Mouse (Mus musculus): ENCODE results near the gene Olfr187. TPM values are rescaled to one million over a fixed set of nuclear protein-coding genes. Genes with fewer than 3 reads are reported as not detected.
"Not testable (repeated sequence)": the region's sequence is repeated elsewhere in the genome, so short reads cannot be mapped to it uniquely, and the experiment has no call there.

Olfr187 gene
- not detected in 2 replicates for polyA plus RNA-seq (2014; fragmentation: Nextera tagmentation; extraction: Ambion mirVana)

- 88% methylated on average over 7 of the region's 7 CpGs for WGBS
- DNase-seq (ENCODE audit: low spot score), result no peak
- Histone ChIP-seq H3K9ac (ENCODE audit: low read length) (no peak within 1 kb of the TSS), H3K27me3 (replicated peaks; ENCODE audit: control insufficient read depth, insufficient read depth, low read length) (no peaks in the 10 kb centered on the region), H3K9me3 (replicated peaks; ENCODE audit: control insufficient read depth, low read length) (no peaks in the 10 kb centered on the region), H3K4me2 (ENCODE audit: low read length) (no peak within 1 kb of the TSS), H3K4me3 (ENCODE audit: low read depth, low read length) (no peak within 1 kb of the TSS), H3K27ac (ENCODE audit: low read depth, low read length) (no peak within 1 kb of the TSS), H3K36me3 (ENCODE audit: control insufficient read depth, insufficient read depth, low read length) (no peaks in the 10 kb centered on the region), H3K4me1 (ENCODE audit: control insufficient read depth, insufficient read depth, low read length) (no peaks in the 10 kb centered on the region)
- no peak for ATAC-seq
Measured at GRCm38 (mm10) chr16:59039710-59040109, at the start of gene Olfr187. Gene Olfr187 (minus strand): TSS chr16:59039767.

DNA sequence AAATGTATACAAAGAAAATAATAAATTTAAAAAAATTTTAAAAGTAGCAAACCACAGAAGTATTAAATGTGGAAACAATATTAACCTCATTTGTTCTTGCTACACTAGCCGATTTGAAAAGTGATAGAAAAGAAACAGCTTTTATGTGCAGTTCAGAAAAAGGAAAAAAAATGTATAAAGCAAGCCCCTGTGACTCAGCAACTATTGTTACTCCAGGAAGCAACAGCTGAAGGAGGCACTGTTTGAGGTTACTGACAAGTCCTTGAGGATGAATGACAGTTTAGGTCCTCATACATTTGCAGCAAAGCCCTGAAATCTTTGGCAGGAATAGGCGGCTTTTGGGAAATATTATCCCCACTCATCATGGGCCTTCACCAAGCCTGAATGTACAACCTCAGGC, 41.5 kb upstream of the Olfr187 start:
- H3K9me3 ChIP-seq (replicated peaks; ENCODE audit: control insufficient read depth, low read length), result not testable (repeated sequence)

DNA sequence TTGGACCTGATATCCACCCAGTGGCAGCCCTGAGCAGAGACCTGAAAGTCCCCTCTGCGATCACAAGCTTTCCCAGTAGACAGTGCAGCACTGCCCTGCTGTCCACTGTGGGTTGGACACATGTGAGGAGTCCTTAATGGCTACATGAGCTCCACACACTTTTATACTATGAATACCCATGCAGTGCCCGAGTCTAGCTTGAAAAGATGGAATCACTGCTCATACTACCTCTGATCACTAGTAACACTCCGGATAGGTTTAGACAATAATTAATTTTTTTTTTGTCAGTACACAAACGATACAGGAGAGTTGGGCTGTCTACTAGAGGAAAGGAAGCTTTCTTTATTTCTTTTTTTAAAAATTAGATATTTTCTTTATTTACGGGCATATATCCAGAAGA, 38.3 kb upstream of the Olfr187 start, which contains the start of gene Olfr190:
Olfr190 (minus strand) TSS at position 101 of the 400 bp plus-strand sequence.
- H3K4me2 ChIP-seq (ENCODE audit: low read length), result no peak within 1 kb of the TSS
- H3K4me1 ChIP-seq (ENCODE audit: control insufficient read depth, insufficient read depth, low read length), result no peaks in the 10 kb centered on the region
- ATAC-seq (no peak), DNase-seq (ENCODE audit: low spot score) (no peak)
- H3K27me3 ChIP-seq (replicated peaks; ENCODE audit: control insufficient read depth, insufficient read depth, low read length), result no peaks in the 10 kb centered on the region
- H3K9ac ChIP-seq (ENCODE audit: low read length), result no peak within 1 kb of the TSS
- no peaks in the 10 kb centered on the region for H3K9me3 ChIP-seq (replicated peaks; ENCODE audit: control insufficient read depth, low read length)
- H3K4me3 ChIP-seq (ENCODE audit: low read depth, low read length), result no peak within 1 kb of the TSS
- no peaks in the 10 kb centered on the region for H3K36me3 ChIP-seq (ENCODE audit: control insufficient read depth, insufficient read depth, low read length)
- no peak within 1 kb of the TSS for H3K27ac ChIP-seq (ENCODE audit: low read depth, low read length)
- 91% methylated on average over 5 of the region's 5 CpGs for WGBS

More for the DNA sequence above, 41.5 kb upstream of the Olfr187 start:
- H3K9ac ChIP-seq (ENCODE audit: low read length); H3K27me3 ChIP-seq (replicated peaks; ENCODE audit: control insufficient read depth, insufficient read depth, low read length); H3K27ac ChIP-seq (ENCODE audit: low read depth, low read length); ATAC-seq; H3K4me3 ChIP-seq (ENCODE audit: low read depth, low read length); H3K36me3 ChIP-seq (ENCODE audit: control insufficient read depth, insufficient read depth, low read length); H3K4me2 ChIP-seq (ENCODE audit: low read length); DNase-seq (ENCODE audit: low spot score); H3K4me1 ChIP-seq (ENCODE audit: control insufficient read depth, insufficient read depth, low read length): not testable (repeated sequence)
- WGBS, result 87% methylated on average over 2 of the region's 2 CpGs

DNA sequence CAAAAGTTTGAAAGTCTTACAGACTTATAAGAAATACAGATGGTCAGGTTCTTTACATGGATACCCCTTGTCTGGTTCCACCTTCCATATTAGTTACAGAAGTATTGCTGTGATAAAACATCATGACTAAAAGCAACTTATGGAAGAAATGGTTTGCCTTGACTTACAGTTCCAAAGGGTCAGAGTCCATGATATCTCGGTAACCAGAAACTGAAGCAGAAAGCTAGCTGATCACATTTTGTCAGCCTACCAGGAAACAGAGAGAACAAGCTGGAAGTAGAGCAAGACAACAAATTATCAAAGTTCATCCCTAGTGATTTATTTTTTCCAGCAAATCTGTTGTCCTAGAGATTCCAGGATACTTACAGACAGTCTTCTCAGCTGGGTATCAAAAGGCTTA, 34.0 kb upstream of the Olfr187 start:
- no peaks in the 10 kb centered on the region for H3K9me3 ChIP-seq (replicated peaks; ENCODE audit: control insufficient read depth, low read length)
- H3K36me3 ChIP-seq (ENCODE audit: control insufficient read depth, insufficient read depth, low read length), result no peaks in the 10 kb centered on the region
- 94% methylated on average over 1 of the region's 1 CpGs for WGBS
- H3K27ac ChIP-seq (ENCODE audit: low read depth, low read length), result no peak overlapping the region
- no peaks in the 10 kb centered on the region for H3K27me3 ChIP-seq (replicated peaks; ENCODE audit: control insufficient read depth, insufficient read depth, low read length)
- DNase-seq (ENCODE audit: low spot score), result no peak
- no peak for ATAC-seq
- no peak overlapping the region for H3K4me3 ChIP-seq (ENCODE audit: low read depth, low read length)
- no peaks in the 10 kb centered on the region for H3K4me1 ChIP-seq (ENCODE audit: control insufficient read depth, insufficient read depth, low read length)
- no peak overlapping the region for H3K9ac ChIP-seq (ENCODE audit: low read length)
- H3K4me2 ChIP-seq (ENCODE audit: low read length), result no peak overlapping the region

- no peaks in the 10 kb centered on the region for H3K9me3 ChIP-seq (replicated peaks; ENCODE audit: control insufficient read depth, low read length)
- no peaks in the 10 kb centered on the region for H3K27me3 ChIP-seq (replicated peaks; ENCODE audit: control insufficient read depth, insufficient read depth, low read length)
- no peak overlapping the region for H3K27ac ChIP-seq (ENCODE audit: low read depth, low read length)
- H3K9ac ChIP-seq (ENCODE audit: low read length), result no peak overlapping the region
- no peak for ATAC-seq
- H3K4me1 ChIP-seq (ENCODE audit: control insufficient read depth, insufficient read depth, low read length), result no peaks in the 10 kb centered on the region
- no peak overlapping the region for H3K4me2 ChIP-seq (ENCODE audit: low read length)
- DNase-seq (ENCODE audit: low spot score), result no peak
- no peaks in the 10 kb centered on the region for H3K36me3 ChIP-seq (ENCODE audit: control insufficient read depth, insufficient read depth, low read length)
- no peak overlapping the region for H3K4me3 ChIP-seq (ENCODE audit: low read depth, low read length)
Measured at GRCm38 (mm10) chr16:59071755-59072154, 32.2 kb upstream of the Olfr187 start.

DNA sequence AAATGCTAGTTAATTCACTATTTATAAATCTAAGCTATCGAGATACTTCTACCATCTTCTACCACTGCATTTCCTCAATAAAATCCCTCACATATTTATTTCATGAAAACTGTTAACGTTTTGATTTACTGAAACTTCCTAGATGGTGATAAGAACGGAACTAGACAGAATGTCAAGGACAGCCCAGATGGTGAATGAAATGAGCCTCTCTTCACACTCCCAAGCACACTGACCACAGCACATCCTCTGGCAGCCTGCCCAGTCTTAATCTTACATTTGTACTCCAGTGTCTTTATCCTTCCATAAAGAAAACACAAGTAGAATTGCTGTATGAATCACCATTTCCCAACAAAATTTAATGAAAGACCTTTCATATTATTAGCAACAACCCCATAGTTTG, 22.8 kb upstream of the Olfr187 start:
- not testable (repeated sequence) for H3K27me3 ChIP-seq (replicated peaks; ENCODE audit: control insufficient read depth, insufficient read depth, low read length); ATAC-seq; H3K4me2 ChIP-seq (ENCODE audit: low read length); H3K4me1 ChIP-seq (ENCODE audit: control insufficient read depth, insufficient read depth, low read length); H3K27ac ChIP-seq (ENCODE audit: low read depth, low read length); H3K9me3 ChIP-seq (replicated peaks; ENCODE audit: control insufficient read depth, low read length); H3K36me3 ChIP-seq (ENCODE audit: control insufficient read depth, insufficient read depth, low read length); H3K4me3 ChIP-seq (ENCODE audit: low read depth, low read length); DNase-seq (ENCODE audit: low spot score); H3K9ac ChIP-seq (ENCODE audit: low read length)
- 81% methylated on average over 3 of the region's 3 CpGs for WGBS

- not testable (repeated sequence) for H3K4me3 ChIP-seq (ENCODE audit: low read depth, low read length); H3K9me3 ChIP-seq (replicated peaks; ENCODE audit: control insufficient read depth, low read length); ATAC-seq; H3K27ac ChIP-seq (ENCODE audit: low read depth, low read length); H3K4me2 ChIP-seq (ENCODE audit: low read length); H3K4me1 ChIP-seq (ENCODE audit: control insufficient read depth, insufficient read depth, low read length); H3K9ac ChIP-seq (ENCODE audit: low read length); H3K36me3 ChIP-seq (ENCODE audit: control insufficient read depth, insufficient read depth, low read length); DNase-seq (ENCODE audit: low spot score); H3K27me3 ChIP-seq (replicated peaks; ENCODE audit: control insufficient read depth, insufficient read depth, low read length)
- WGBS, result 94% methylated on average over 2 of the region's 2 CpGs
Measured at GRCm38 (mm10) chr16:59049286-59049685, 9.7 kb upstream of the Olfr187 start.

DNA sequence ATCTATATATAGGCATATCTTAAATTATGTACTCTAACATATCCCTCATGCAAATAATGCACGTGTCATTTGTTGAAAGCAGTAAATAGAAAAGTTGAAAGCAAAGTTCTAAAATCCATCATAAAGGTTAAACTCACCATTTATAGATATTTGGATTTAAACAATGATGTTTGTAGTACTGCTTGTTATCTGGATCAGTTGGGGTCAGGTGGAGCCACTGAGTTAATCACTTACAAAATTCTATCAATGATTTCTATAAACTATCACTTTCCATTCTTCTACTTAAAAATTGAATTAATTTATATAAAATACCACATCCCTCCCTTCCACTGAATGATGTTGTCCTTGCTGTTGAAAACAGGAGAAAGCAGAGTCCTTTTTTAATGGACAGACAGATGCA, 9.3 kb upstream of the Olfr187 start:
- H3K27ac ChIP-seq (ENCODE audit: low read depth, low read length), result no peak overlapping the region
- H3K27me3 ChIP-seq (replicated peaks; ENCODE audit: control insufficient read depth, insufficient read depth, low read length), result no peaks in the 10 kb centered on the region
- WGBS, result 80% methylated on average over 1 of the region's 1 CpGs
- H3K4me3 ChIP-seq (ENCODE audit: low read depth, low read length), result no peak overlapping the region
- H3K9me3 ChIP-seq (replicated peaks; ENCODE audit: control insufficient read depth, low read length), result no peaks in the 10 kb centered on the region
- no peaks in the 10 kb centered on the region for H3K36me3 ChIP-seq (ENCODE audit: control insufficient read depth, insufficient read depth, low read length)
- no peaks in the 10 kb centered on the region for H3K4me1 ChIP-seq (ENCODE audit: control insufficient read depth, insufficient read depth, low read length)
- no peak for DNase-seq (ENCODE audit: low spot score)
- no peak overlapping the region for H3K9ac ChIP-seq (ENCODE audit: low read length)
- no peak overlapping the region for H3K4me2 ChIP-seq (ENCODE audit: low read length)
- no peak for ATAC-seq

DNA sequence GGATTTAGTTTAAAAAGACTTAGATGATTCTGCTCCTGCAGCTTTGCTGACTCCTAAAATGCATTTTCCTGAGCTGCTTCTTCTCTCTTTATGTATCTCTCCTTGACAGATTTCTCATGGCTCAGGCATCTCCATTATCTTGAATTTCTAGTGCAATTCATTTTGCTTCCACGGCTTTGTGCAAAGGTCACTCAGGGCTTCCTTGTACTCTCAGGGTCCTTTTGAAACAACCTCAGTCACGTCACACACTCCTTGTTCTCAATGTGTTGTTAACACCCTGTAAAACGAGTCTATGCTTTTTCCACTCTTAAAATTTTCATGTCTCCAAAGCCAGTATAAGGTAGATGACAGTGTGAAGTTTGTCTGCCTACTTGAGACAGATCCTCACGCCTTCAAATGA, 8.0 kb upstream of the Olfr187 start:
- H3K27ac ChIP-seq (ENCODE audit: low read depth, low read length), result no peak overlapping the region
- 74% methylated on average over 4 of the region's 4 CpGs for WGBS
- H3K36me3 ChIP-seq (ENCODE audit: control insufficient read depth, insufficient read depth, low read length), result no peaks in the 10 kb centered on the region
- H3K9ac ChIP-seq (ENCODE audit: low read length), result no peak overlapping the region
- H3K4me1 ChIP-seq (ENCODE audit: control insufficient read depth, insufficient read depth, low read length), result no peaks in the 10 kb centered on the region
- DNase-seq (ENCODE audit: low spot score) (no peak), ATAC-seq (no peak)
- no peak overlapping the region for H3K4me3 ChIP-seq (ENCODE audit: low read depth, low read length)
- no peak overlapping the region for H3K4me2 ChIP-seq (ENCODE audit: low read length)
- H3K9me3 ChIP-seq (replicated peaks; ENCODE audit: control insufficient read depth, low read length), result no peaks in the 10 kb centered on the region
- no peaks in the 10 kb centered on the region for H3K27me3 ChIP-seq (replicated peaks; ENCODE audit: control insufficient read depth, insufficient read depth, low read length)
